ENCODE assay signal across 9 mouse cellular contexts in the genomic region with DNA sequence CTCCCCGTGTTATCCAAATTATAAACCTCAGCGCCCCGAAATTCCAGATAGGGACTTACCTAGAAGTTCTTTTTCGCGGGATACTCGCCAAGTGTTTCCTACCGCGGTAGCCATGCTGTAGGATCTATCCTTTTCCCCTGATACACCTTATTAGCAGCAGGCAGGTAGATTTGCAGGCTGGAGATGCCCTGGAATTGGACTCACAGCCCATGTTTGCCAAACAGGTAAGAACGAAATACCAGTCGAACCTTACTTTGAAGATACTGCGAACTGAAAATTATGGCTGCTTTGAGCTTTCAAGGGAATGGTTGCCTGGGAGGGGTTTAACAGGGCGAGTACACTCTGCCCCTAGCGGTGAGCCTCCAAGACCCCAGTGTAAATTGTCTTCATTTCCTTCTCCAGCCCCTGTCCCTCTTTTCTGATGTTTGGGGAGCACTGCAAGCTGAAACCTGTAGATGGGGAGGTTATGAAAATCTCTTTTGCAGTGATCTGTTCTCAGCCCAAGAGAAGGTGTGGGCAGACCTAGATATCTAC.
DNase-seq lines count a peak whose midpoint lies in the region; ATAC-seq and TF ChIP-seq lines count a peak whose summit lies in the region.
"Had no signal": no experiment of that assay in that cellular context is flagged by ENCODE, and none has a peak within 500 bp of the region (broad histone marks: within the 10 kb centered on the region; RNA-seq: fewer than 3 reads in every experiment).

No protein-coding gene starts in this region.

- peak overlapping the region; percentile 27; the same call in 1 of the 2 replicates for H3K4me2 ChIP-seq in liver, embryonic 12.5 days
- H3K4me2 ChIP-seq in stomach, embryonic 14.5 days (replicated peaks; ENCODE audit: low read depth, low read length): peak overlapping the region; percentile 27

- ATAC-seq in Patski: peak; percentile 85
- ATAC-seq in granulocyte monocyte progenitor cell, adult 5-6 weeks (replicated peaks; ENCODE audit: poor library complexity, severe bottlenecking): peak; percentile 50; the same call in 1 of the 2 replicates
- ATAC-seq in liver, embryonic 12.5 days: no peak
- no peak for ATAC-seq in stomach, embryonic 14.5 days (ENCODE audit: insufficient number of reproducible peaks, insufficient read depth, low FRiP score, low read depth)

- CTCF ChIA-PET in Patski (lab: Charles Lee): interaction anchor here (1.0 to 2.1 kb wide), 3 partner anchors 11 to 38 kb away, joined by 3 to 6 read pairs (median 5); no protein-coding TSS in a partner anchor

- POLR2A ChIA-PET in Patski (lab: Charles Lee): no interaction called here

- H3K27me3 ChIP-seq in Patski: peaks cover 23% of the 10 kb centered on the region
- no peaks in the 10 kb centered on the region for H3K27me3 ChIP-seq in liver, embryonic 12.5 days (replicated peaks)
- H3K27me3 ChIP-seq in stomach, embryonic 14.5 days (ENCODE audit: control insufficient read depth, insufficient read depth, low read length): no peaks in the 10 kb centered on the region

- no peaks in the 10 kb centered on the region for H3K36me3 ChIP-seq in liver, embryonic 12.5 days
- no peaks in the 10 kb centered on the region for H3K36me3 ChIP-seq in stomach, embryonic 14.5 days (ENCODE audit: control insufficient read depth, insufficient read depth, low read length)

- H3K9me3 ChIP-seq in liver, embryonic 12.5 days (replicated peaks): no peaks in the 10 kb centered on the region
- no peaks in the 10 kb centered on the region for H3K9me3 ChIP-seq in stomach, embryonic 14.5 days (ENCODE audit: control insufficient read depth, low read depth, low read length)

- in situ Hi-C loops in Patski (cut with MboI; ENCODE audit: low pct_unique_long_range_greater_than_20kb): loop anchor here (25.0 kb wide), 1 partner anchor 522 kb away; no protein-coding TSS in a partner anchor

- DNase-seq in adrenal gland, postnatal 25 days: peak; percentile 1
- DNase-seq in adrenal gland, postnatal 14 days: no peak
- DNase-seq in Patski (ENCODE audit: low read depth, low spot score): no peak
- no peak for DNase-seq in c-Kit-positive CD71-positive TER-119-positive erythroid progenitor cells, embryonic 14.5 days (ENCODE audit: low spot score)
- no peak for DNase-seq in spleen, postnatal 4 days (ENCODE audit: low spot score in 2 of 2)

- H3K4me3 ChIP-seq in liver, embryonic 12.5 days: no peak overlapping the region; the same call in 1 of the 2 replicates
- peak overlapping the region; percentile 25 for H3K4me3 ChIP-seq in stomach, embryonic 14.5 days (ENCODE audit: low read depth, low read length)
- H3K4me3 ChIP-seq: erythroblast, embryonic 14.5 days had no signal

- no peak overlapping the region for H3K9ac ChIP-seq in liver, embryonic 12.5 days
- no peak overlapping the region for H3K9ac ChIP-seq in stomach, embryonic 14.5 days (replicated peaks; ENCODE audit: low read depth, low read length)

- WGBS in liver, embryonic 12.5 days (ENCODE audit: insufficient replicate concordance): 14% methylated on average over 13 of the region's 13 CpGs
- 27% methylated on average over 13 of the region's 13 CpGs for WGBS in stomach, embryonic 14.5 days

- TF ChIP-seq CTCF in Patski (IDR thresholded peaks at IDR 0.05): peak; percentile 73

- H3K4me1 ChIP-seq in liver, embryonic 12.5 days: no peaks in the 10 kb centered on the region
- no peaks in the 10 kb centered on the region for H3K4me1 ChIP-seq in stomach, embryonic 14.5 days (ENCODE audit: control insufficient read depth, insufficient read depth, low read length)

- H3K27ac ChIP-seq in liver, embryonic 12.5 days: no peak overlapping the region
- H3K27ac ChIP-seq in stomach, embryonic 14.5 days (ENCODE audit: low read length): no peak overlapping the region

Comparison
In these comparisons a context has a peak if more than half of its experiments do, and no peak if none do; other contexts are left out.
1. ATAC-seq: peak in Patski (single experiment) and granulocyte monocyte progenitor cell, adult 5-6 weeks (single experiment); none in liver, embryonic 12.5 days (single experiment) and stomach, embryonic 14.5 days (single experiment).